Mouse (Mus musculus): Measurements from ENCODE around the gene Abca1.

- TF ChIP-seq CTCF (IDR thresholded peaks at IDR 0.05; ENCODE audit: low read depth, low read length) (no peak), POLR2A (IDR thresholded peaks at IDR 0.05; ENCODE audit: extremely low read depth, insufficient read depth, low read length) (no peak)
Measured at GRCm38 (mm10) chr4:53093615-53094014, 66.1 kb downstream of the Abca1 start.
